Mouse (Mus musculus): ENCODE data around the gene Mbnl1.

The Mbnl1 gene

DNA sequence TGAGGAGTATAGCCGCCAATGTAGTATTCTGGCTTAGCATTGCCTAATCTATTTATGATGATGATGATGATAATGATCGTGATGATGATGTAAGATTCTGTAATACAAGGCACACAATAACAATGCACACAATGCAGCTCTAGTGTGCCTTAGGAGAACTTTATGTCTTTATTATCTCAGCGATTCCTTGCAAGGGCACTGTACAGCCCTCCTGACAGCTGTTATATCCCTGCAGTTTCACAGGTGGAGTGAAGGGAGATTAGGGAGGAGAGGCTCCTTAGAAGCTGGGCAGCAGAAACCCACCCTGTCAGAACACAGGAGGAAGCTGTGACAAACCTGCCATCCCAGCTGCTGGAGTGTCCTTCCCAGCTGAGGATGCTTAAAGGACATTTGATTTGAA lies 93.3 kb downstream of the Mbnl1 start:
- in situ Hi-C loops (cut with MboI, MseI), result no loop called here

DNA sequence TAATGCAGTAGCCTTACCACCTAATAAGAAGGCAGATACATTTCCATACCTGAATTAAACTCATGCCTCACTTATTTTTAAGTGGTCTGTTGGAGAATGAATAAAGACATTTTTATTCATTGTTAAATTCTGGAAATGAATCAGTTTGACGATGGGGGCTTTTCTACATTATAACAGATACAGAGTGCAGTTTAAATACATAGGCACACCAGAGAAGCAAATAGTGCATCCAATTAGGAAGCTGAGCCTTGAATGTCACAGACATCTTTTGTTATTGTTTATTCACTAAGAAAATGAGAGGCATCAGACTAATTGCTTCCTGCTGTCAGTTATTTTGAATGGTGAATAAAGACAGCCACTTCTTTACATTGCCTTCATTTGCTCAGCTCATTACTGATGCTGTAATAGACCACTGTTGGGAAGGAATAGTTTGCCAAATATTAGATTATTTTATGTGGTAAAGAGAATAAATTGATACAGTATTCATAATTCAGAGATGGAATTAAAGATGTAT lies 95.6 kb downstream of the Mbnl1 start:
- in situ Hi-C loops (cut with MboI, MseI), result no loop called here

DNA sequence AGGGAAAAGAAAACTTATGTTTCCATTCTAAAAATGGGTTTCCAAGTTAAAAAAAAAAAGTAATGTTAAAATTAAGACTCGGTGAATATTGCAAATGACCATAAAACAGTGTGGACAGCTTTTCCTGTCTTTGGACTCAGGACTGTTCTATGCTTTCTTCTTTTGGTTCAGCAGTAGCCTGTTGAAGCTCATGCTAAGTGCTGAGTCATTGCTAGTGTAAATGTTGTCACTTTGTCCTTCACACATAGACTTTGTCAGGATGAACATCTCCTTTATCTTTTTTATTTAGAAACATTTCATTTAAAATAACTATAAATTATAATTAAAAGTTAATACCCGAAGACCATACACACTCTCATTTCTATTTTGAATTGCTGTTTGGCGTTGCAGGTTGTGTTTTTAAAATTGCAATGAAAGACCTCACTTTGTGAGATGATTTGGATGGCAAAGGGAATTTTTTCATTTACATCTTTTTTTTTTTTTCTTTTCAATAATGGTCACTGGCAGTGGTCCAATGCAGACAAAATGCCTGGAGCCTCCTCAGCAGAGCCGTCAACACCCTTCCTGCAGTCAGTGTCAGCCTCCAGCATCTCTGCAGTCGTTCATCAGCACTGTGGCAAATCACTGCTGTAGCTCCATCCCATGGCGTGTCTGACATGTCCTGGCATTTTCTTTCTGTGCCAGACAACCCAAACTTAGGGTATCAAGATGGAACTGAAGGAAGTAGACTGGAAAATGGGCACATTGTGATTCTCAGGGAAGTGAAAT lies 96.4 kb downstream of the Mbnl1 start:
- in situ Hi-C loops (cut with MboI, MseI), result no loop called here

DNA sequence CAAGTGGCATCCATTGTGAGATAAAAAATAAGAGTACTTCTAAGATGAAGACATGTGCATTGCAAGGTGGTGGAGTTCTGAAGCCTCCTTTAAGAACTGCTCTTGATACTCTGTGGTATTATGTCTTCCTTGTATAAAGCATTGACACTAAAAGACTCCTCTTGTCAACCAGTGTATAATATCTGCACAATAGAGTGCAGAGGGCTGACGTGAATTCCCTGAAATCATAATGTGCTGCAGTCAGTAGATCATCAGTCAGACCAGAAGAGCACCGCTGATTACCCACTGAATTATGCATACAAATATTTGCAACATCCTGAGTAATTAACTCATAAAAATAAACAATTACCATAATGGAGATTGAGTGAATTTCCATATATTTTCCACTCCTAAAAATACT lies 97.2 kb downstream of the Mbnl1 start:
- in situ Hi-C loops (cut with MboI, MseI), result no loop called here

DNA sequence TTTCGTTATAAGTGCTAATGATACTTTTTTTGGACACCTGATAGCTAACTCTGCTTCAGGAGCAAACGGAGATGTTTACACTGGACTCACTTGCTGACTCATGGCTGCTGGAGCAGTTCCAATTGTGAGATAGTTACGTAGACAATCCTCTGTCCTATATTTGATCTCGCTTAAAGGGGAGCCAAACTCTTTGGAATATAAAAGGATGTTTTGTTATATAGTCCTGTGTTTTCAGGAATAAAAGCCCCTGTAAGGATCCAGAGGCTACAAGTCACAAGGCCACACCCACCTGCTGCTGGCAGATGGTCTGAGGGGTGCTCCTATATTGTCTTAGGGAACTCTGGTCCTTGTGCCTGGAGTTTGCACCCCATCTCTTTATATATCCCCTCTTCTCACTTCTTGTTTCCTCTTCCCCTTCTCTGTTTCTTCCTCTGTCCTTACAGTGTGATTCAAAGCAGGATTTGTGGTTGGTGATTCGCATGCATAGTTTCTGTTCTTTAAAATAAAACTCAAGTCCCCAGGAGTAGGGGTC lies 97.9 kb downstream of the Mbnl1 start:
- in situ Hi-C loops (cut with MboI, MseI), result no loop called here

DNA sequence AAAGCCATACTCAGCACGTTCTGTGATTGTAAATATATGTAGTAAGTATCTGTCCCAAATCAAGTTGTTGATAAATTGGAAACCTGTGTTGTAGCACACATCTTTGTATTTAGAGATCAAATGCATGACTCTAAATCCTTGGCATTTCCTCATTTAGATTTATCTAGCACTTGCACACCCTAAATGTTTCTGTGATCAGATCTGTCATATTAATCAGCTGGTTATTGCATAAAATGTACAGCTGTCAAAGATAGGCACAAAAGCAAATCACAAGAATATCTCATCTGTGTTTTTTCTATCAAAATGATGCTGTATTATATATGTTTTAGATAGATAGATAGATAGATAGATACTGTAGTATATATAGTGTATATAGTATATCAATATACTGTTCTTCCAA lies 98.9 kb downstream of the Mbnl1 start:
- in situ Hi-C loops (cut with MboI, MseI), result no loop called here

DNA sequence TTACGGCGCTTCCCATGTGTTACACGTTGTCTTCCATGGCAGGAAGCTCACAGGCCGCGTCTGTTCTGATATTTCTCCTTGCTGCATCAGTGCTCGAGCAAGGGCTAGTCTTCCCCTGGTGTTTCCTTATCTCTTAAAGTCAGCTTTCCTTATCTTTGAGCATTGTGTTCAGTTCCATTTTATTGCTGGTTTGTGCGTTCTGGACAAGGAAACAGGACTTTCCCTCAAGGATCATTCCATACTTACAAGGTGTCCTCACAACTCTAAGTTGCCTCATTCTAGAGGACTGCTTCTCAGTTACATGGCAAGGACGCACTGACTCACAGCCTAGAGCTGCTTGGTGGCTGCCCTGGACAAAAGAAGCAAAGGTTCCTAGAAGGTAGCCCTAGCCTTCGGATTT lies 101.6 kb downstream of the Mbnl1 start:
- in situ Hi-C loops (cut with MboI, MseI), result no loop called here

DNA sequence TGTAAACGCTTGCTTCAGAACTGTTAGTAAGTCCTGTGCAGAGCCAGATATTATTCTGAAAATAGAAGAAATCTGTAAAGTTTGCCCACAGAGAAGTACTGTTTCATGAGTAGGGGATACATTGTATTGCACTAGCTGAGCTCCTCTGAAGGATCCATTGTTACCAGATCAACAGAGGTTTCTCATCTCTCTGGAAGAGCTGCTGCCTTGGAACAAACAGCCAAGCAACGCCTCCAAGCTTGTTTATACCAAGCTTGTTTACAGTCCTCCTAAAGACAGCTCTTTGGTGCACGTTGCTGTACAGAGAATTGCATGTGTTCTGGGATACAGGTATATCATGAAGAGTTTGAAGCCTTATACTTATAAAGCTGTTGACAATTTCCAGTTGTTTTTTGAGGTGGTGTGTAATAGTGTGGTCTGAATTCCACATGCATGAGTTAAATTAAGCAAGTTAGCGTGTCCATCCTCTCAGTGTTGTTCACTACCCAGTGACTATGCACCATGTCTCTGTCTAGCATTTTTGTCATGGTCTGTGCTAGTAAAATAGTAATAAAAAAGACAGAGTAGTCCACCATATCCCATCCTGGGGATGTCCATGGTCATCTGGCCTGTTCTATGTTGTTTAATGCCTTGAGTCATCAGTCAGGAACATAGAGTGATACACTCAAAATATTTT lies 102.4 kb downstream of the Mbnl1 start:
- in situ Hi-C loops (cut with MboI, MseI), result loop anchor here (25.0 kb wide), 1 partner anchor 1888 kb away; the partner anchor contains the start of gene Siah2

DNA sequence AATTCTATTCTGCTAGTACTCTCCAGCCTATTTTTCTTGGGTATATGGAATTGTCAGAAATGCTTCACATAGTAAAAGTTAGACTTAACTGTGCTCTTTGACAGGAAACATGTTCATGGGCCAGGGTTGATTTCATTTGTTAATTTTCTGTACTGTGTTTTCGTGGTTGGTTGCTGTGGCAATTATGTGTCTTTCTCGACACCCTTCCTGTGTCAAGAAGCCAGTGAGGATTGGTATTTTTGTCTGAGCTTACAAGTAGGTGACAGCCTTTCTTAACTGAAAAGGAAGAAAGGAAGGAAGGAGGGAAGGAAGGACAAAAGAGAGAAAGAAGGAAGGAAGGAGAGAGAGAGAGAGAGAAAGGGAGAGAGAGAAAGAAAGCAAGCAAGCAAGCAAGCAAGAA lies 103.3 kb downstream of the Mbnl1 start:
- in situ Hi-C loops (cut with MboI, MseI), result loop anchor here (25.0 kb wide), 1 partner anchor 1889 kb away; the partner anchor contains the start of gene Siah2

DNA sequence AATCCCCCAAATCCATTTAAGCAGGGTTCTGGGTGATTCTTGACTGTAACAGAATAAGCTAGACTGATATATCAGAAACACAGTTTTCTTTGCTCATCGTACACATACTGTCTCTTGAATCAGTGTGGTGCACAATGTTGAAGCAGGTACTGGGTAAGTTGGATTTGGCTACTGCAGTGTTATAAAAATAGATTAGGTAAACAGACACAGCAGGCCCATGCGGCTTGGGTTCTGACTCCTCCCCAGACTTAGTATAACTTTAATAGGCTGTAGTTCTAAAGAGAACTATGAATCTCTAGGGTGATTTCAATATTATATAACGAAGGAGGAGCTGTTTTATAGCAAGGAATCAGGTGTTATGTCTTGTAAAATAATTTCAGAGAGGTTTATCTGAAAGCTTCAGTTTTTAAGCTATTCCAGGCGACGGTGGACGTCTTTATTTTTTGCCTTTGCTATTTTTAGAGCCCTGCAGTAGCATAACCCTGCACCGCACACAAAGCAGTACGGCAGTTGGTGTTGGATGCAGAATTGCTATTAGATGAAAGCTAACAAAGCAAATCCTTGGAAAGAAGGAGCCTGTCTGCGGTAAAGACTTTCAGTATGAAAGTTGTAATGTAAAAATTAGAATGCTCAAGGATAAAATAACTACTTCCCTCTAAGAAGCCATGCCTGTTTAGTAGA lies 103.9 kb downstream of the Mbnl1 start:
- in situ Hi-C loops (cut with MboI, MseI), result loop anchor here (25.0 kb wide), 1 partner anchor 1889 kb away; the partner anchor contains the start of gene Siah2

DNA sequence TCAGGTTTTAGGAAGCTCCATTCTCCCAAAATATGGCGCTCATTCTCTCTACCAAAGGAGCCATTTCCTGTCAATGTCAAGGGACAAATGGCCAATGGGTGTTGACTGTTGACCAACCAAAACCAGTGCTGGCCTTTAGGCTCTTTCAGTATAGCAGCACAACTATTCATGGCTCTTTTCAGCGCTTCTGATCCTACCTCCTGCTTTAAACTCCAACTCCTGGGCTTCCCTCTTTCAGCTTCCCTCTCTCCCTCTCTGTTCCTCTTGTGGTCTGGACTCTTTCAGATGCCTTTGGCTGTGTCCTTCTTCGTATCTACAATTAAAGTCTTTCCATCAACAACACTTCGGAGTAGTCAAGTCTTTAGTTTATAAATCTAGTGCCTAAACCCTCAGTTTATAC lies 107.2 kb downstream of the Mbnl1 start:
- in situ Hi-C loops (cut with MboI, MseI), result loop anchor here (25.0 kb wide), 1 partner anchor 1893 kb away; the partner anchor contains the start of gene Siah2

DNA sequence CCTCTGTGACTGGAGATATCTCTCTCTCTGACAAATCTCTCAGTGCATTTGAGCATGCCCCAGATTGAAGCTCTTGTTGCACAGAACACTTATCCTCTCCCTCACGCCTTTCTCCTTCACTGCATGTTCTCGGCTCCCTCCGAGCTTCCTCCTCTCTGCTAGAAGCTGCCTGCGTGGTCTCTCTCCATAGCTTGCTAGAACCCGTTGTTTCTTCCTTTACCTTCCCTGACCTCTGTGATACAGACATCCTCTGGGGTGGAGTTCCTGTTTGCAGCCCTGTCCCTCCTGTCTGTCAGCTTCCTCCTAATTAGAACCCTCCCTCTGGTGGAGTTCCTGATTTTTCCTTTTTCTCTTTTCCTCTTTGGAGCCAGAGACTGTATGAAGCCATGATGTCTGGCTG lies 108.1 kb downstream of the Mbnl1 start:
- in situ Hi-C loops (cut with MboI, MseI), result loop anchor here (25.0 kb wide), 1 partner anchor 1893 kb away; the partner anchor contains the start of gene Siah2

DNA sequence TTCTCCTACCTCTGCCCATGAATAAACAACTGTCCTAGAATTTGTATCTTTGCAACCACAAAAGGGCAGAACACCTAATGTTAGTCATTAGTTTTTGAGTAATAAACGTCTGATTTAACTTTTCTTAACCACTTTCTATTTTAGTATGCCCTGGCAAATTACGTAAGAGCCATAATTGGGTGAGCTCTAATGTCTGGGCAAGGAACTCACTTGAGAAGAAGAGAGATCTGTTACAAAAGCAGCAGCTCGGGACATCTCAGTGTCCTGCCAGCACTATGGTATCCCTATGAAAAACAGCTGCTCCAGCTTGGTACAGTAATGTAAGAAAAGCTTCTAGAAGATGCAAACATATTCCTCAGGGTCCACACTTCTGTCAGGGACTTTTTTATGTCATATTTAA lies 109.5 kb downstream of the Mbnl1 start:
- in situ Hi-C loops (cut with MboI, MseI), result loop anchor here (25.0 kb wide), 1 partner anchor 1895 kb away; the partner anchor contains the start of gene Siah2

DNA sequence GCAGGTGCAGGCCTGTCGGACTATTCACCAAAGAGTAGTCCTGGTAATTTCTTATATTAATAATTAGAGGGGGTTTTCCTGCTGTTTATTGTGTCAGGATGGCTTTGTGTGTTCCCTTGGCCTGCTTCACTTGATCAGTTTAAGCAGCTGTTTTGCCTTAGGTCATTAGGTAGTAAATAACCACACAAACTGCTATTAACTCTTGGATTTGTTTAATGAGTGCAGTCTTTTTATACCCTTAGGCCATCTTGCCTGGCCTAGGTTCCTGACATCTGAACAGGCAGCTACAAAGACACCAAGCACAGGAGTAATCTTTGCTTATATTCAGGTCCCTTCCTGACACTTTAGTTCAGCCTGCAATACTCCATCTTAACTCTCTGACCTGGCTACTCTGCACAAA lies 110.0 kb downstream of the Mbnl1 start:
- in situ Hi-C loops (cut with MboI, MseI), result loop anchor here (25.0 kb wide), 1 partner anchor 1895 kb away; the partner anchor contains the start of gene Siah2

DNA sequence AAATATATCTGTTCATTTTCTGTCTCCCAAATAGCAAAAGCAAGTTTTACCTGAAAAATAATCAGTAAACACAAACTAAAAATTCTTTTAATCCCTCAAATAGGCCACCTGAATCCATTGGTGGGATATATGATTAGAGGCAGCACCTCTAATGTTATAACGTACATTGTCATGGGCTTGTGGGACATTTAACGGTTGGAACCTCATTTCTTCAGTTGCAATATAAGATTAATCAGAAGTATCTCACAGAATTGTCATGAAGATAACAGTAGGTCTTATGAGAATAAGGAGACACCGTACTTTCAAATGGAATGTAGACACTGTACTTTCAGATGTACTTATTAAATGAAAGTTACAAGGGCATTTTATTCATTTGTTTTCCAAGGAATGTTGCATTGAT lies 112.1 kb downstream of the Mbnl1 start:
- in situ Hi-C loops (cut with MboI, MseI), result loop anchor here (25.0 kb wide), 1 partner anchor 1897 kb away; the partner anchor contains the start of gene Siah2

DNA sequence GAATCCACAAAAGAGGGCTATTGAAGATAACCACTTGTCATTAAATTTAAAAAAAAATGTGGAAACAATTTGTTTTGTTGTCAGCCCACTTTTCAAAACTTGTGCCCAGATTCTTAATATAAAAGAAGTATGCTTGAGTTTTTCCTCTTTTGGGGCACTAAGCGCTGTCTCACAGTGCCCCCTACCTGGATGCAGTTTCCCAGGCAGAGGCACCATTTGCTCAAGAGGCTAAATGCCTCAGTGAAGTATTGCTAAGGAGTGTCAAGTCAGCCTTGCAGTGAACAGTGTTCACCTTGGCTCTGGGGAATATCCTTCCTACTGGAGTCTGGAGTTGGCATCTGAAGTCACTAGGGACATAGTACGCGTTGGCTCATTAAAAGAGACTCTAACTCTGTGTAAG lies 113.4 kb downstream of the Mbnl1 start:
- in situ Hi-C loops (cut with MboI, MseI), result loop anchor here (25.0 kb wide), 1 partner anchor 1899 kb away; the partner anchor contains the start of gene Siah2

DNA sequence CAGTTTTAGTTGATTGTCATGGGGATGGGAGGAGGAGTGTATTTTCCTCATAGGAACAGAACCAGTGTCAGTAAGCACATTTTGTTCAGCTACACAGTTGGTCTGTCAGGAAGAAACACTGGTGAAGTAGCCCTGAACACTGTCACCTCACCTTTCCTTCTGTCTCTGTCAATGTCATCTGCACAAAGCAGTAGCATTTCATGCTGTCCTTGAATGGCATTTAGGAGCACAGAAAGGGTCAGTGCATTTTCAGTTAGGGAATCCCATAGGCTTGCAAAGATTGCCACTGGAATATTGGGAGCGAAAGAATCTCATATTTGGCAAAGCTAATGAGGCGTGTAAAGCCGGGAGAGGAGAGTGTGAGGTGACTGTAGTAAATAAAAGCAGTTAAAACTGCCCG lies 114.5 kb downstream of the Mbnl1 start:
- in situ Hi-C loops (cut with MboI, MseI), result loop anchor here (25.0 kb wide), 1 partner anchor 1900 kb away; the partner anchor contains the start of gene Siah2

DNA sequence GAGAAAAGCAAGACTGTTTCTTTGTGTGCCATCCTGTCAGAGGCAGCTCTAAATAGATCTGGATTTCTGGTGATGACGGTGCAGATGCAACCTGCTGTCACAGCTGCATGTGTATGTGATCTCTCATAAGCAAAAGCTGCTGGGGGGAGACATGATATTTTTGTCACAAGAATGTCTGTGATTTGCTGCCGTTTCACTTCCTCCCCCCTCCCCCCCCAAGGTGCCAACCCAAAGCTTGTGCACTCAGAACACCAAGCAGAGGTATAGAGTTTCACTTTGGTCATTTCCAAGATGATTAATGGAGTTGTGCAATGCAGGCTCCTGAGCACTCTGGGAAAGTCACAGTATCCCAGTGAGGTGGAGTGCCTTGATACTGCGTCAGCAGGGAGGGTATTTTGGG lies 116.7 kb downstream of the Mbnl1 start:
- in situ Hi-C loops (cut with MboI, MseI), result loop anchor here (25.0 kb wide), 1 partner anchor 1902 kb away; the partner anchor contains the start of gene Siah2

DNA sequence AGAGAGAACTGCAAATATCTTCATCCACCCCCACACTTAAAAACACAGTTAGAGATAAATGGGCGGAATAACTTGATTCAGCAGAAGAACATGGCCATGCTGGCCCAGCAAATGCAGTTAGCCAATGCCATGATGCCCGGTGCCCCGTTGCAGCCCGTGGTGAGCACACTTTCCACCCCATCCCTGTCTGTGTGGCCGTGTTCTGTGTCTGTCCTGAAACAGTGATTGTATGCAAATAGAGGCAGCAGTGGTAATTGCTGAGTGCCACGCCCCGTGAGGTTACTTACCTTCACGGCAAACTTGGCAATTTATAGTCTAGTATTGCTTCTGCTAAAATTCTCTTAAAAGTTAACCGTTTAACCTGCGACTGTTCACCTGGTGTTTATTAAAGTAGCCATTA lies 123.0 kb downstream of the Mbnl1 start:
- in situ Hi-C loops (cut with MboI, MseI), result loop anchor here (5.0 to 25.0 kb wide), 2 partner anchors 58 to 1908 kb away; partner anchors contain the start of gene Siah2

DNA sequence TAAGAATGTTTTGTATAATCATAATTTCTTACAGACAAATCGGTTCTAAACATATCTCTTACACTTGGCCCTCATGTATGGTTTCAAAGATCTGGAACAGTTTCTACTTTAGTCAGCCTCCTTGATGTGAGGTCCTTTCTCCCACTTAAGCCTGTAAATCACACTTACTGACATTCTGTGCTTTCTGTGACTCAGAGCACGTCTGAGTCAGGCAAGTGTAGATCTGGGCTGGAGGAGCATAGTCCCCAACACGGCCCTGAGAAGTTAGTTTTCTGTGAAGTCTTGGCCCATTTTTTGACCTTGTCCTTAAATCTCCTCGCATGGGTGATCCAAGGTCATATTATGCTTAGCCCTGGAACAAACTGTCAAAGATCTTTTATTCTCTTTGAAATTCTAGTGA lies 124.4 kb downstream of the Mbnl1 start:
- in situ Hi-C loops (cut with MboI, MseI), result loop anchor here (5.0 to 25.0 kb wide), 2 partner anchors 60 to 1910 kb away; partner anchors contain the start of gene Siah2

DNA sequence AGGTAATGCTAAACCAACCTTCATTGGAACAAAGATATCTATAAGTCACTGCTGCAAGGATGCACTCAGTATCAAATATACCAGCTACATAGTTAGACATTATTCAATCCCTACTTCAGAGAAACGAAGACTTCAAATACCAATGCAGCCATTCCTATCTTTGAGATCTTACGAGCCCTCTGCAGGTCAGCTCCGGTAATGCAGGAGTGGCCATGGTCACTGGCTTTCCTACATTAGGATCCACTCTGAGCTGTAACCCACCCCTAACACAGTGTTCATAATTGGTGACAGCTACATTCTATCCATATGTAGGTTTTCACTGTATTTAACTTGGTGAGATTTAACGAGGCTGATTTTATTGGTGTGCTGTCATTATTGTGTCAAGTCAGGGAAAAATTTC lies 129.1 kb downstream of the Mbnl1 start:
- in situ Hi-C loops (cut with MboI, MseI), result no loop called here
